Mouse (Mus musculus): ENCODE measurements around the gene Sgsh.

DNA sequence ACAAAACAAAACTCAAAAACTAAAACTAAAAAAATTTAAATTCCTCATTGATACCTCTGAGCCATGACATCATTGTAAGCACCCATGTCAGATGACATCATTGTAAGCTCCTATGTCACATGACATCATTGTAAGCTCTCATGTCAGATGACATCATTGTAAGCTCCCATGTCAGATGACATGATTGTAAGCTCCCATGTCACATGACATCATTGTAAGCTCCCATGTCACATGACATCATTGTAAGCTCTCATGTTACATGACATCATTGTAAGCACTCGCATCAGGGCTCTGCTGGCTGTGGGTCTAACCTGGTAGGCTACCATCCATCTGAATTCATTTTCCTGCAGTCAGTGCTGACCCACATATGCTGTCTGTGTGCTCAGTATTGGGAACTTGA is 23.2 kb upstream of the Sgsh start:
- TF ChIP-seq CTCF (IDR thresholded peaks at IDR 0.05; ENCODE audit: low read depth, low read length) (no peak), POLR2A (IDR thresholded peaks at IDR 0.05; ENCODE audit: borderline replicate concordance, low read depth, low read length) (no peak)

Data from bone marrow macrophage, adult 2 months (primary cell).